Mouse (Mus musculus) C2C12 (cell line): Measurements from ENCODE around the gene Smarca4. TPM values are rescaled to one million over a fixed set of nuclear protein-coding genes. Genes with fewer than 3 reads are reported as not detected.

Experiments used
- H3K27me3 ChIP-seq: one replicate; pipeline ENCODE4 v1.6.1; 2011; ENCODE audit not compliant: control insufficient read depth, insufficient read depth, insufficient read length
- H3K36me3 ChIP-seq: one replicate; pipeline ENCODE4 v1.6.1; 2011; ENCODE audit not compliant: control insufficient read depth, insufficient read depth
- H3K4me3 ChIP-seq: one replicate; pipeline ENCODE4 v1.5.1; 2011; ENCODE audit warnings: mild to moderate bottlenecking, control low read depth; ENCODE audit not compliant: poor library complexity, insufficient read depth, severe bottlenecking
- H3K79me2 ChIP-seq: one replicate; pipeline ENCODE4 v1.6.1; 2011; ENCODE audit not compliant: control insufficient read depth, insufficient read depth
- H3K79me3 ChIP-seq: one replicate; pipeline ENCODE4 v1.6.1; 2011; ENCODE audit warnings: low read depth, control low read depth
- H3ac ChIP-seq: one replicate; pipeline ENCODE3; 2011; ENCODE audit warnings: low read depth; ENCODE audit not compliant: control insufficient read depth, insufficient read length
- CEBPB ChIP-seq: IDR thresholded peaks from one replicate; pipeline ENCODE4 v1.6.1; 2011; ENCODE audit warnings: low read depth, mild to moderate bottlenecking, control low read depth, moderate library complexity
- CTCF ChIP-seq: IDR thresholded peaks from one replicate; pipeline ENCODE4 v1.5.1; 2011; ENCODE audit not compliant: control insufficient read depth, insufficient read depth, insufficient read length
- FOSL1 ChIP-seq: IDR thresholded peaks from one replicate; pipeline ENCODE4 v1.8.0; 2011; ENCODE audit warnings: mild to moderate bottlenecking, low read length; ENCODE audit not compliant: poor library complexity, insufficient read depth, severe bottlenecking
- MAX ChIP-seq: IDR thresholded peaks from one replicate; pipeline ENCODE4 v1.6.1; 2011; ENCODE audit warnings: mild to moderate bottlenecking, control low read depth
- MYOD1 ChIP-seq: IDR thresholded peaks from one replicate; pipeline ENCODE4 v1.6.1; 2011; ENCODE audit warnings: low read depth; ENCODE audit not compliant: control insufficient read depth, insufficient read length
- MYOG ChIP-seq: IDR thresholded peaks from one replicate; pipeline ENCODE4 v1.6.1; 2011; ENCODE audit not compliant: control insufficient read depth, insufficient read length; ENCODE audit errors: extremely low read depth
- USF1 ChIP-seq: IDR thresholded peaks from one replicate; pipeline ENCODE4 v1.6.1; 2011; ENCODE audit warnings: low read depth, mild to moderate bottlenecking, control low read depth, moderate library complexity
- polyA plus RNA-seq: library from polyadenylated mRNA; unstranded; fragments of >200 nt; fragmentation: generic; extraction: Trizol; gene quantifications from one replicate; pipeline ENCODE4 v1.2.1, GENCODE M21; 2012; ENCODE audit warnings: missing spikeins

The Smarca4 gene
- polyA plus RNA-seq, 1 experiment = 72.2 TPM

DNA sequence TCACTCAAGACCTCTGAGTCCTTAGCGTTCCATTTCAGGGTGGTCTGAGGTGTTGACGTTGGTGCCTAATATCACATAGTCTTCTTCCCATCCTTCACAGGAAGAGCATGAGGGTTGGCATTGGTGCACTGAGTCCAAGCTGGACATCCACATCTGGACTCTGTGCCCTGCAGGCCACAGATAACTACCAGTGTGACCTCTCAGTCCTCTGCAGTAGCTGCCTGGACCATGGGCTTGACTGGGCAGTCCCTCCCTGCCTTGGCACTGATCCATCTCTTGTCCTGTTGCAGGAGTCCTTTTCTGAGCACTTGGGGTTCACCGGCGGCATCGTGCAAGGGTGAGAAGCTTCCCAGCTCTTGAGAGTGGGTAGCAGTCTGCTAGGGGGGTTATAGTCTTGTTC lies 55.8 kb downstream of the Smarca4 start:
- Histone ChIP-seq H3K79me3 (no peaks in the 10 kb centered on the region), H3K27me3 (no peaks in the 10 kb centered on the region), H3K36me3 (peaks cover 97% of the 10 kb centered on the region), H3K4me3 (no peak overlapping the region), H3K79me2 (no peaks in the 10 kb centered on the region), H3ac (no peak overlapping the region)
- TF ChIP-seq CTCF (no peak), FOSL1 (no peak), MYOD1 (no peak)

DNA sequence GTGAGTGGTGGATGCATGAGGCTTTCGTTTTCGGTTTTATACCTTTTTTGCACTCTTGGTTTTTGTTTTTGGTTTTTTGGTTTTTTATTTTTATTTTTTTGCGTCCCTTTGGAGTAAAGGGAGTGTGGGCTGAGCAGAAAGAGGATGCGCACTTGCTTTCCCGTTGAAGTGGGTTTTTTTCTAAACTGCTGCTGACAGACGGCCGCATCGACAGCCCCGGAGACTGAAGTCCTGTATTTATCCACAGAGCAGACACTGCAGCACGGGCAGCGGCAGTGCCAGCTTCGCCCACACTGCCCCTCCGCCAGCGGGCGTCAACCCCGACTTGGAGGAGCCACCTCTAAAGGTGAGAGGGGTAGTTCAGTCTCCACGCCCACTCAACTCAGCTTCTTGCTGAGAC lies 61.7 kb downstream of the Smarca4 start:
- TF ChIP-seq CTCF (no peak), MYOD1 (no peak), MYOG (no peak), FOSL1 (no peak)
- Histone ChIP-seq H3K79me2 (no peaks in the 10 kb centered on the region), H3K36me3 (peaks cover 80% of the 10 kb centered on the region)

DNA sequence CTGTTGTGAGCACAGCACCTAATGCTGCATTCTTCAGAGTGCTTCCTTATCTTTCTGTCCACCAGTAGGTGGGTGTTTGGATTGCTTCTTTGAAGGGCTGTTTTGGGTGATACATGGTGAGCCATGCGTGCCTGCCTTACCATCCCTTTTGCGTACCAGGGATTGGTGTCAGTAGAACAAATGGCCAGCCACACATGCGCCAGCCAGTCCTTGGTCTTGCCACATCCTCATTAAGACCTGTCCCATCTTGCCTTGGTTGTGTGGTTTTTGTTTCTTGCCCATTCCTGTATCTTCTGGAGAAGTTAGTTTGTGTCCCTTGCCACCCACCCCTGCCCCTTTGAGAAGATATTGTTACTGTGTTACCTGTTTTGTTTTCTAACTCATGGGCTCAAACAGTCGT lies 64.5 kb downstream of the Smarca4 start:
- Histone ChIP-seq H3K36me3 (peaks cover 80% of the 10 kb centered on the region), H3ac (no peak overlapping the region), H3K79me2 (no peaks in the 10 kb centered on the region), H3K79me3 (no peaks in the 10 kb centered on the region), H3K27me3 (no peaks in the 10 kb centered on the region), H3K4me3 (no peak overlapping the region)
- TF ChIP-seq MAX (no peak), CTCF (no peak), FOSL1 (no peak), USF1 (no peak), CEBPB (no peak), MYOD1 (no peak), MYOG (no peak)

More for the DNA sequence above, 61.7 kb downstream of the Smarca4 start:
- Histone ChIP-seq H3K79me3 (no peaks in the 10 kb centered on the region), H3ac (no peak overlapping the region), H3K4me3 (no peak overlapping the region), H3K27me3 (no peaks in the 10 kb centered on the region)

DNA sequence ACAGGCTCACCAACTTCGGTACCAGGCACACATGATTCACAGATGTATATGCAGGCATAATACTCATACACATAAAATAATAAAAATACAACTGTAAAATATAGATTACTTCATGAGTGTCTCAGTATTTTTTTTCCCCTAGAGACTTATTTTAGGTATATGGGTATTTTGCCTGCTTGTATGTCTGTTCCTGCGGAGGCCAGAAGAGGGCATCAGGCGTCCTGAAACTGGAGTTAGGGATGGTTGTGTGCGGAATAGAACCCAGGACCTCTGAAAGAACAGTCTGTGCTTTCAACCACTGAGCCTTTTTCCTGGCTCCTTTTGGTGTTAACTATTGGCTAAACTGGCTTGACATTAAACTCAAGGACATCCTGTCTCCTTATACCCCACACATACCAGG lies 66.9 kb downstream of the Smarca4 start:
- H3K79me3 ChIP-seq = no peaks in the 10 kb centered on the region
- TF ChIP-seq USF1 = no peak
- no peak for TF ChIP-seq MYOD1
- no peak for TF ChIP-seq CTCF
- TF ChIP-seq MYOG = no peak
- no peak for TF ChIP-seq CEBPB
- TF ChIP-seq FOSL1 = no peak
- TF ChIP-seq MAX = no peak
- H3K36me3 ChIP-seq = peaks cover 79% of the 10 kb centered on the region
- H3K79me2 ChIP-seq = no peaks in the 10 kb centered on the region
- H3K27me3 ChIP-seq = no peaks in the 10 kb centered on the region
- no peak overlapping the region for H3ac ChIP-seq
- no peak overlapping the region for H3K4me3 ChIP-seq

DNA sequence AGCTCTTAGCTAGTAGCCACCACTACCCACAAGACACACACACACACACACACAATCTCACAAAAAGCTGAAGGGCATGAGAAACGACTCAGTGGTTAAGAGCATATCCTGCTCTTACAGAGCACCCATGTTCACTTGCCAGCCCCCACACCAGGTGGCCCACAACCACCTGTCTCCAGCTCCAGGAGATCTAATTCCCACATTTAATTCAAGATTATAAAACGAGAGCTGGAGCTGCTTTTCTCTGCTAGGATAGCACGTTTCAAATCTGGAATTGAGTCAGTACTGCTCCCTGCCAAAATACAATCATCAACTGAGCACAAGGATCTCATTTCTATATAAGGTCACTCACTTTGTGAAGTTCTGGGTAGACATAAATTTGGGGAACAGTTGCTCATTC lies 67.9 kb downstream of the Smarca4 start:
- peaks cover 79% of the 10 kb centered on the region for H3K36me3 ChIP-seq
- H3K4me3 ChIP-seq = no peak overlapping the region
- H3K27me3 ChIP-seq = no peaks in the 10 kb centered on the region
- peaks cover under 1% of the 10 kb centered on the region for H3K79me2 ChIP-seq
- H3ac ChIP-seq = no peak overlapping the region
- H3K79me3 ChIP-seq = no peaks in the 10 kb centered on the region
- no peak for TF ChIP-seq MYOG
- TF ChIP-seq CTCF = no peak
- no peak for TF ChIP-seq MYOD1
- TF ChIP-seq CEBPB = no peak
- TF ChIP-seq FOSL1 = no peak
- TF ChIP-seq USF1 = no peak
- no peak for TF ChIP-seq MAX

DNA sequence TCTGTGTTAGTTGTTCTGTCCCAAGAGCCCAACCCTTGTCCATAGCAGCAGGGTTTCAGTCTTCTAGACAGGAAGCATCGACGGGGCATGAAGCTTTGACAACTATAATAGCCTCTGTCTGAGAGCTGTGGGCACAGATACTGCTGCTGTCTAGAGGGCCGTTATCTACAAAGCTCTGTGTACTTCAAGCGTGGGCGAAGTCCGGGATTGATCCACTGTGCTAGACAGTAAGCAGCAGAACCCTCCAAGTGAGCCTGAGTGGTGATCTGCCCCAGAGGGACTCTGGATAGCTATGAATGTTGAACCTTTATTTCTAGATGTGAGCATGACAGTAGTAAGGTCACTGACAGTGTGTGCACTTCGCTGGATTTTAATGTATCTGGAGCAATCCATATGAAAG lies 72.6 kb downstream of the Smarca4 start:
- H3K36me3 ChIP-seq = peaks cover 69% of the 10 kb centered on the region
- H3K79me3 ChIP-seq = no peaks in the 10 kb centered on the region
- no peak overlapping the region for H3ac ChIP-seq

More for the DNA sequence above, 72.6 kb downstream of the Smarca4 start:
- Histone ChIP-seq H3K4me3 (no peak overlapping the region), H3K27me3 (no peaks in the 10 kb centered on the region), H3K79me2 (peaks cover 7% of the 10 kb centered on the region)
- TF ChIP-seq CEBPB (no peak), MAX (no peak), MYOG (no peak), CTCF (no peak), USF1 (no peak)
